12 mouse cellular contexts compared by ENCODE assay signal in genomic region chr10:91102799-91103590, GRCm38 (mm10).
"Had no signal": no experiment of that assay in that cellular context is flagged by ENCODE, and none has a peak within 500 bp of the region (broad histone marks: within the 10 kb centered on the region; RNA-seq: fewer than 3 reads in every experiment).

No protein-coding gene starts in this region.

- H3K4me1 ChIP-seq: liver, embryonic 13.5 days; lung, embryonic 15.5 days; midbrain, embryonic 13.5 days had no signal

- H3K27ac ChIP-seq: liver, embryonic 13.5 days; lung, embryonic 15.5 days; macrophage; midbrain, embryonic 13.5 days; stomach, postnatal 0 days had no signal

- H3K4me3 ChIP-seq: liver, embryonic 13.5 days; lung, embryonic 15.5 days; midbrain, embryonic 13.5 days had no signal

- H3K9me3 ChIP-seq: liver, embryonic 13.5 days; lung, embryonic 15.5 days; midbrain, embryonic 13.5 days had no signal

- H3K4me2 ChIP-seq: liver, embryonic 13.5 days; lung, embryonic 15.5 days; midbrain, embryonic 13.5 days had no signal

- H3K27me3 ChIP-seq: liver, embryonic 13.5 days; lung, embryonic 15.5 days; midbrain, embryonic 13.5 days had no signal

- DNase-seq: kidney, adult 8-10 months; kidney, postnatal 25 days; left cerebral cortex, postnatal 4 days; liver; liver, embryonic 13.5 days; liver, postnatal 0 days; lung, postnatal 14 days; thymus, postnatal 4 days had no signal

- ATAC-seq: liver, postnatal 0 days; midbrain, embryonic 13.5 days had no signal

- H3K9ac ChIP-seq: liver, embryonic 13.5 days; liver, postnatal 0 days; lung, embryonic 15.5 days; midbrain, embryonic 13.5 days had no signal

- H3K36me3 ChIP-seq: liver, embryonic 13.5 days had no signal
